Mouse (Mus musculus) myocyte (in vitro differentiated cells): Measurements from ENCODE around the gene Shisa7. TPM values are rescaled to one million over a fixed set of nuclear protein-coding genes. Genes with fewer than 3 reads are reported as not detected.
A peak's percentile ranks its signal among the peaks of the same experiment; 100 is the strongest.

Source experiments
- H3K27me3 ChIP-seq: one replicate; pipeline ENCODE4 v1.6.1; 2011; ENCODE audit not compliant: control insufficient read depth, insufficient read depth, insufficient read length
- H3K36me3 ChIP-seq: one replicate; pipeline ENCODE4 v1.6.1; 2011; ENCODE audit not compliant: control insufficient read depth, insufficient read depth
- H3K4me2 ChIP-seq: one replicate; pipeline ENCODE4 v1.6.1; 2011; ENCODE audit warnings: low read depth, control low read depth
- H3K4me3 ChIP-seq: one replicate; pipeline ENCODE4 v1.5.1; 2011; ENCODE audit warnings: mild to moderate bottlenecking, control low read depth, moderate library complexity
- H3K79me2 ChIP-seq: one replicate; pipeline ENCODE4 v1.6.1; 2011; ENCODE audit not compliant: control insufficient read depth, insufficient read depth
- H3ac ChIP-seq: one replicate; pipeline ENCODE4 v1.6.1; 2011; ENCODE audit not compliant: control insufficient read depth, insufficient read length
- MYOD1 ChIP-seq, 3 experiments: IDR thresholded peaks; one replicate each; pipeline ENCODE4 v1.6.1; 2011; ENCODE audit warnings: control low read depth in 2 of 3, low read depth in 2 of 3, mild to moderate bottlenecking in 2 of 3, moderate library complexity in 1 of 3; ENCODE audit not compliant: insufficient read length in 2 of 3, control insufficient read depth in 1 of 3
- MYOG ChIP-seq, 3 experiments: IDR thresholded peaks; one replicate each; pipeline ENCODE4 v1.6.1; 2011; ENCODE audit warnings: control low read depth in 2 of 3, low read depth in 2 of 3, mild to moderate bottlenecking in 2 of 3; ENCODE audit not compliant: insufficient read length in 2 of 3, control insufficient read depth in 1 of 3, insufficient read depth in 1 of 3
- POLR2A ChIP-seq: IDR thresholded peaks from one replicate; pipeline ENCODE4 v1.6.1; 2011; ENCODE audit warnings: low read depth, mild to moderate bottlenecking, control low read depth, moderate library complexity; ENCODE audit not compliant: insufficient read length
- REST ChIP-seq: IDR thresholded peaks from one replicate; pipeline ENCODE4 v1.6.1; 2011; ENCODE audit warnings: mild to moderate bottlenecking, control low read depth, moderate library complexity; ENCODE audit not compliant: insufficient read depth, insufficient read length
- USF1 ChIP-seq: IDR thresholded peaks from one replicate; pipeline ENCODE4 v1.6.1; 2011; ENCODE audit warnings: low read depth, mild to moderate bottlenecking, control low read depth, moderate library complexity
- polyA plus RNA-seq: library from polyadenylated mRNA; unstranded; fragments of >200 nt; fragmentation: generic; extraction: Trizol; gene quantifications from one replicate; pipeline ENCODE4 v1.2.1, GENCODE M21; 2012; ENCODE audit warnings: missing spikeins

The Shisa7 gene
- polyA plus RNA-seq, 1 experiment: not detected

DNA sequence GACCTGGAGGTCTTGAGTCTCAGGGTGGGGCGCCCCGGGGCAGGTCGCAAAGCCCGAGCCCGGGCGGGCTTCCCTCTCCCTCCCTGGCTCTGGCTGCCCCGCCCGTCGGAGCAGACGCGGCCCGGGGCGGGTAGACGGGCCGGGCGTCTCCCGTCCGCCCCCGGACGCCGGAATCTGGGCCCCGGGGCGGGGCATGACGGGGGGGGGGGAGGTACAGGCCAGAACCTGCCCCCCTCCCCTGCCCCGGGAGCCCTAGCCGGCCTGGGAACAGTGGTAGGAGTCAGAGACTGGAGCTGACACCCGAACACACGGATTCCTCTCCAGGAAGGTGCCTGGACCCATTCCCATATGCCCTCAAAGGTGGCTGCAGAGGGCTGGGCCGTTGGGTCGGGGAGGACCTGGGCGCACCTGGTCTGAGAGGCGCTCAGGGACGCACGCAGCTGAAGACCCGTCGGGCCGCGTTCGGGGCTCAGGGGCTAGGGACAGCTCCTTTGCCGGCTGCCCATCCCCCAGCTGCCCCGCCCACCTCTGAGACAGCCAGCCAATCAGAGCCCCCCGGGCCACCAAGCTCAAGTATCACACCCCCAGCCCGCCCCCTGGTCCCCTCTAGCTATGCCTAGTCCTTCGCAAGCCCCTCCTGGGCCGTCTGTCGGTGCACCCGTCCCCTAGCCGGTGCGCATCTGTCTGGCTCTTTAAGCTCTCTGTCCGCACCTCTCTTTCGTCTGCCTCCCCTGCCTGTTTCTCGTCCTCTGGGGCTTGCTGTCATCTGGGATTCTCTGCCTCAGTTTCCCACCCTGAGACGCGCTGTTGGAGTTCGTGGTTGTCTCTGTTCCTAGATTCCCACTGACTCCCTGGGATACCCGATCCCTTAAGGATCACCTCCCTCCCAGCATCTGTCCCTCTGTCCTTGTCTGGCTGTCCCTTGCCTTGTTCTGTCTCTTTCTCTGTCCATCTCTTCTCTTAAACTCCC is 67.3 kb downstream of the Shisa7 start:
- Histone ChIP-seq H3K4me3 (peak overlapping the region; percentile 19), H3K27me3 (no peaks in the 10 kb centered on the region)
- TF ChIP-seq POLR2A (peak; percentile 50), REST (no peak), MYOG (IDR thresholded peaks at IDR 0.05; ENCODE audit: control insufficient read depth in 1 of 3, insufficient read depth in 1 of 3, insufficient read length in 2 of 3, low read depth in 2 of 3) (no peak), MYOD1 (IDR thresholded peaks at IDR 0.05; ENCODE audit: control insufficient read depth in 1 of 3, insufficient read length in 2 of 3, low read depth in 2 of 3) (no peak)

DNA sequence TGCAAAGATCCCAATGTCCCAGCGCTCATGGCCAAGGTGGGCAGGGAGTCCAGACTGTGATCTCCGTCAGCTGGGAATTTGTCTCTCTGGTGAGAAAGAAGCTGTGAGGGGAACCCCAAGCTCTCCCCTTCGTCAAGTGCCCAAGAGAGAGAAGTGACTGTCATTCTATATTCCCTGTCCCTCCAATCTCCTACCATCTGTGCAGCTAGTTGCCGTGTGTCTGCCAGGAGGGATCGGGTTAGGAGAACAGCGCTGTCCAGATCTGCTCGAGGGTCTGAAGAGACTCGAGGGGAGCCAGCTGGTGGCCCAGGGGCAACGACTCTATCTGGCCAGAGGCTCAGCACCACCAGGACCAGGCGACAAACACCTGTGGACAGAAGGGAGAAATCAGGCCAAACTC is 68.4 kb downstream of the Shisa7 start:
- H3K27me3 ChIP-seq: no peaks in the 10 kb centered on the region

More for the DNA sequence above, 67.3 kb downstream of the Shisa7 start:
- Histone ChIP-seq H3K4me2 (peak overlapping the region; percentile 73), H3K79me2 (no peaks in the 10 kb centered on the region), H3K36me3 (no peaks in the 10 kb centered on the region), H3ac (no peak overlapping the region)

More for the DNA sequence above, 68.4 kb downstream of the Shisa7 start:
- peak overlapping the region; percentile 73 for H3K4me2 ChIP-seq
- H3K79me2 ChIP-seq: no peaks in the 10 kb centered on the region
- TF ChIP-seq USF1: no peak
- H3ac ChIP-seq: no peak overlapping the region
- no peaks in the 10 kb centered on the region for H3K36me3 ChIP-seq
- no peak overlapping the region for H3K4me3 ChIP-seq

Other genes starting within 250 kb of the Shisa7 start
- not detected for gene Ptprh, start 240.7 kb downstream of the Shisa7 start, polyA plus RNA-seq
- gene Tmem86b, start 213.3 kb downstream of the Shisa7 start, polyA plus RNA-seq: 2.2 TPM
- gene Ppp6r1, start 185.7 kb downstream of the Shisa7 start, polyA plus RNA-seq: 46.1 TPM
- gene Hspbp1, start 159.6 kb downstream of the Shisa7 start, polyA plus RNA-seq: 67.5 TPM
- gene Brsk1, start 154.1 kb downstream of the Shisa7 start, polyA plus RNA-seq: 7.0 TPM
- gene Tmem150b, start 119.4 kb downstream of the Shisa7 start, polyA plus RNA-seq: 0.04 TPM
- 19.2 TPM for gene Kmt5c, start 104.6 kb downstream of the Shisa7 start, polyA plus RNA-seq
- gene Cox6b2, start 91.6 kb downstream of the Shisa7 start, polyA plus RNA-seq: 0.19 TPM
- gene Fam71e2, start 73.4 kb downstream of the Shisa7 start, polyA plus RNA-seq: not detected
- 0.56 TPM for gene Il11, start 61.8 kb downstream of the Shisa7 start, polyA plus RNA-seq
- not detected for gene Tmem190, start 61.8 kb downstream of the Shisa7 start, polyA plus RNA-seq
- gene Tmem238, start 55.0 kb downstream of the Shisa7 start, polyA plus RNA-seq: 7.1 TPM
- gene Rpl28, start 51.8 kb downstream of the Shisa7 start, polyA plus RNA-seq: 3,329 TPM
- 261 TPM for gene Ube2s, start 32.1 kb downstream of the Shisa7 start, polyA plus RNA-seq
- gene Isoc2b, start 25.6 kb upstream of the Shisa7 start, polyA plus RNA-seq: 0.65 TPM
- gene Isoc2a, start 32.5 kb upstream of the Shisa7 start, polyA plus RNA-seq: 3.3 TPM
- gene Gm36210, start 61.8 kb upstream of the Shisa7 start, polyA plus RNA-seq: not detected
- gene Zfp628, start 70.5 kb upstream of the Shisa7 start, polyA plus RNA-seq: 8.0 TPM
- 3.1 TPM for gene Nat14, start 77.3 kb upstream of the Shisa7 start, polyA plus RNA-seq
- 13.6 TPM for gene Ssc5d, start 81.1 kb upstream of the Shisa7 start, polyA plus RNA-seq
- 7.1 TPM for gene Sbk2, start 119.7 kb upstream of the Shisa7 start, polyA plus RNA-seq
- 0.34 TPM for gene Sbk3, start 126.5 kb upstream of the Shisa7 start, polyA plus RNA-seq
- 16.3 TPM for gene Zfp579, start 151.5 kb upstream of the Shisa7 start, polyA plus RNA-seq
- 15.7 TPM for gene Zfp524, start 169.7 kb upstream of the Shisa7 start, polyA plus RNA-seq
- gene Fiz1, start 170.0 kb upstream of the Shisa7 start, polyA plus RNA-seq: 22.8 TPM
- gene Gm44973, start 170.8 kb upstream of the Shisa7 start, polyA plus RNA-seq: not detected
- gene Zfp865, start 175.7 kb upstream of the Shisa7 start, polyA plus RNA-seq: 18.1 TPM
- 0.19 TPM for gene Ccdc106, start 175.9 kb upstream of the Shisa7 start, polyA plus RNA-seq
- gene 4632433K11Rik, start 189.4 kb upstream of the Shisa7 start, polyA plus RNA-seq: not detected
- 1.5 TPM for gene Zfp784, start 193.8 kb upstream of the Shisa7 start, polyA plus RNA-seq
- gene Zfp580, start 206.8 kb upstream of the Shisa7 start, polyA plus RNA-seq: 13.1 TPM
- gene U2af2, start 217.4 kb upstream of the Shisa7 start, polyA plus RNA-seq: 159 TPM
- gene Epn1, start 235.5 kb upstream of the Shisa7 start, polyA plus RNA-seq: 118 TPM